Mouse (Mus musculus) left cerebral cortex, postnatal 4 days (tissue): Measurements from ENCODE around the gene Cpvl. TPM values are rescaled to one million over a fixed set of nuclear protein-coding genes. Genes with fewer than 3 reads are reported as not detected.
A peak's percentile ranks its signal among the peaks of the same experiment; 100 is the strongest.

Experiments
- DNase-seq: peaks from one replicate; pipeline ENCODE4 v3.0.0-alpha.2; 2022
- intact Hi-C: fragments of 180-260 bp; cut with DNase I; formaldehyde crosslinking; loops from one replicate; pipeline ENCODE4 v1.15.1; 2025
- total RNA-seq, 2 experiments: library from RNA; stranded (reverse); gene quantifications; 2 replicates each; pipeline ENCODE4 v1.2.3; 2021

Cpvl gene
- total RNA-seq, 2 experiments from 2014 or later: not detected

DNA sequence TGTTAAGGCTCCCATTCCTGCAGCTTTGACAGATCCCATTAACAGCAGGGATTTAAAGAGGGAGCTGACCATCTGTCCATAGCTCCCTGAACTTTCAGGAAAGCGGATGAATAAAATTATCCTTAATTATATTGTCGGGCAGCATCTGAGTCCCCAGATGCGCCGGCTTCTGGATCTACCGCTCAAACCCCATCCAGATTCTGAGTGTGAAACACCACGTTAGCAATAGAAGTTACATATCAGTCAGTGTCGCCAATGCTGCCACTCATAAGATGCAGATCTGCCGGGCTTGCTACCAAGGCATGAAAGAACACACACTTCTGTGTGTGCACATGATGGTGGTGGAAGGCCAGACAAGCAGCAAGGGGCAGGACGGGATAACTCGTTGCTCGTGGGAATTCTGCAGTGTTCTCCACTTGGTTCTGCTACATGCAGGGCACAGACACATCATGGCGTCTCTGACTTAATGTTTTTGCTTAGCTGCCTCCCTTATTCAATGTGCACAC is 6.2 kb downstream of the Cpvl start:
- DNase-seq: peak; percentile 18
- intact Hi-C loops: no loop called here

GRCm38 (mm10) chr6:53971729-53972128 is 6.7 kb downstream of the Cpvl start:
- intact Hi-C loops: no loop called here
- DNase-seq: peak; percentile 61

GRCm38 (mm10) chr6:53969081-53969480 is 9.4 kb downstream of the Cpvl start:
- peak; percentile 32 for DNase-seq
- intact Hi-C loops: loop anchor here (5.0 kb wide), 1 partner anchor 258 kb away; no protein-coding TSS in a partner anchor

DNA sequence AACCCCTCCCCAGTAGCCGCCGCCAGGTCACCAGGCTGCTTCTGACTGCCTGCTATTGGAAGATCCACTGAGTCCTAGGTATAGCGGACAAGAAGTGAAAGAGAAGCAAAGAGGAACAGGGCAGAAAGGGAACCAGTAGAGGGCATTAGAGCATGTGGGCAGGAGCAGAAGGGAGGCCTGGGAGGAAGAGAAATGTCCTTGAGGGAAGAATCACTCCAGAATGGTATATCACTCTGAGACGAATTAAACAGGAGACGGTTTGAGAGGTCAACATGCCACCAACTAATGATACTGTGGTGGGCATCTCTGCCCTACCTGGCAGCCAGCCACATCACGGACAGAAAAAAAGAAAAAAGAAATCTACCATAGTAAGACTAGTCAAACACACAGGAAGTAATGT is 9.9 kb downstream of the Cpvl start:
- no peak for DNase-seq
- intact Hi-C loops: loop anchor here (5.0 kb wide), 1 partner anchor 259 kb away; no protein-coding TSS in a partner anchor

DNA sequence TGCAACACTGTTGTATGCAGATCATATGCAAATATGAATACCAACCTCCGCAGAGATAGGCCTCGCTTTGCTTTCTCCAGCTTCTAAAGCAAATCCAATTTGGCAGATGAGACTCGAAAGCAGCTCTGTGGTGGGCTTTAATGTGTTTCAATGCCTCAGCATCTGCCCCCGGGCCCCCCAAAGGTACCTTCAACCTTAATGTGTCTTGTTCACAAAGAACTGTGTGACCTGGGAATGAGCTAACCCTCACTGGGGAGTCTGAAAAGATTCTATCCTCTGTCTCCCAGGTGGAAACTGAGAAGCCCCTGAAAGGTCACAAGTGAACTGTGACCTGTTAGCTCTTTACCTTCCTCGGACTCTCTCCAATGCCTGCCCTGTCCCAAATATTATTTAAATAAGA is 11.9 kb downstream of the Cpvl start:
- intact Hi-C loops: loop anchor here (5.0 kb wide), 1 partner anchor 261 kb away; no protein-coding TSS in a partner anchor

GRCm38 (mm10) chr6:53965900-53966299 is 12.6 kb downstream of the Cpvl start:
- intact Hi-C loops: loop anchor here (5.0 kb wide), 1 partner anchor 261 kb away; no protein-coding TSS in a partner anchor
- DNase-seq: no peak

More for the DNA sequence above, 11.9 kb downstream of the Cpvl start:
- no peak for DNase-seq

DNA sequence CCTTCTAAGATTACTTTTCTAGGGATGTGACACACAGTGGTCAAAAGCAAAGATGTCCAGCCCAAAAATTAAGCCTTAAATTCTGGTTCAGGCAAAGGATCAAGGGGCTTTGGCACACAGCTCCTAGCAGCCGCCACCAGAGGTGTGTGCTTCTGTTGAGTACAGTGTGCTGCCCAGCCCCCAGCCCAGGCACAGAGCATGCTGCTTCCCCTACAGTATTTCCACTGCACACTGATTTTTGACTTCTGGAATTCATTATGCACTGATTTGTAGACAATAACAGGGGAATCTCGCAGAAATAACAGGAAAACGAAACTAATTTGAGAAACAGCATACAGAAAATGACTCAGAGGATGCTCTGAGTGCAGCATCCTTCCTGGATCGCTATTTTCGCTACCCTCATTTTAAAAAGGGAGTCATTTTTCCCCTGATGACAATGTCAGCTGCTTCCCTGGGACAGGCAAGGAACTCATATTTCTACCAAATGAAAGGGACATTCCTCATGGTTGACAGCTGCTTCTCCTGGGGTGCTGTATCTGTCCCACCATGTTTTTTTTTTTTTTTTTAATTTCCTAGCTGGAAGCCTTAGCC is 14.5 kb downstream of the Cpvl start:
- intact Hi-C loops: no loop called here
- DNase-seq: no peak

DNA sequence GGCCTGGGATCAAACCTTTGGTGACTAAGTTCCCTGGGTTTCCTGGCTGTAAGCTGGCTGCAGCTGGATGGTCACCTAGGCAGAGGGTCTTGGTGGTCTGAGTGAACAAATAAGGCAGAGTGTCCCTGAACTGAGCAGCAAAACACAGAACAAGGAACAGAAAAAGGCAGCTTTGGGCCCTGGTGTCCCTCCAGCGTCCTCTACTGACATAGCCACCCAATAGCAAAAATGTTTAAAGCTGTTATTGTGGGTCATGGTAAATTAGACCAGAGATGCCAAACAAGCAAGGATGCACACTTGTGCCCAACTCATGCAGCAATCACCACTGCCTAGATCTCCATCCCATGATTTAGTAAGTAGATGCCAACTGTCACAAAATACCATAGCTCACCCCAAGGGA is 16.5 kb downstream of the Cpvl start:
- DNase-seq: no peak
- intact Hi-C loops: no loop called here

DNA sequence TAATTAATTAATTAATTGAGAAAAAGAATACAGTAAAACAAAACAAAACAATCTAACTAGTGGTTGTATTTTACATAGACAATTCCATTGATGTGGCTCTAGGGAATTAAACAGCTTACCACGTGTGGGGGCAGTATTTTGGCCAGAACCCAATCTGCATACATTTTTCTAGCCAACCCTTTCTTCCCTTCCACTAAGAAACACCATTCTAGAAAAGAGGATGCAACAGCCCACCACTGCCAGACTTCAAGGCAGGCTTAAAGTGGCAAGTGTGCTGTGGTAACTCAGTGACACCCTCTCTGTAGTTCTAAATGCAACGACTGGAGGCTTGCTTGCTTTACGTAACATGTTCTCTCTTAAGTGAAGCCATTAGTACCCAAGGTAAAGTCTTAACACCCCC is 18.6 kb downstream of the Cpvl start:
- intact Hi-C loops: loop anchor here (5.0 kb wide), 2 partner anchors 163 to 178 kb away; no protein-coding TSS in a partner anchor
- no peak for DNase-seq

DNA sequence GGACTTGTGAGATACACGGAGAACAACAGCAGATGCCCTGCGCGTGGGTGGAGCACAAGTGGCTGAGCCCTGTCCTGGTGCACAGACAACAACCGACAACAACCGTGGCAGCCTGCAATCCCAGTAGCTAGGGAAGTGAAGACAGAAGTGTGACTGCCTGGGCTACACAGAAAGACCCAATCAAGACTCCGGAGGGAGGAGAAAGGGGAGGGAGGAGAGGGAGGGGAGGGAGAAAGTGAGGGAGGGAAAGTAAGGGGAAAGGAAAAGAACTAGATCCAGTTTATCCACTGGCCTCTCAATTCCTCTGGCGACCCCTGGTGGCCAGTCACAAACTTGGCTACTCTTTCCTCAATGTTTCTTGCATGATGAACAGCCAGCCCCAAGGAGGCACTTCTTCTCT is 20.1 kb downstream of the Cpvl start:
- intact Hi-C loops: loop anchor here (5.0 kb wide), 2 partner anchors 161 to 176 kb away; no protein-coding TSS in a partner anchor
- DNase-seq: peak; percentile 89

GRCm38 (mm10) chr6:53956513-53956912 is 22.0 kb downstream of the Cpvl start:
- no peak for DNase-seq
- intact Hi-C loops: loop anchor here (5.0 kb wide), 2 partner anchors 159 to 174 kb away; no protein-coding TSS in a partner anchor

DNA sequence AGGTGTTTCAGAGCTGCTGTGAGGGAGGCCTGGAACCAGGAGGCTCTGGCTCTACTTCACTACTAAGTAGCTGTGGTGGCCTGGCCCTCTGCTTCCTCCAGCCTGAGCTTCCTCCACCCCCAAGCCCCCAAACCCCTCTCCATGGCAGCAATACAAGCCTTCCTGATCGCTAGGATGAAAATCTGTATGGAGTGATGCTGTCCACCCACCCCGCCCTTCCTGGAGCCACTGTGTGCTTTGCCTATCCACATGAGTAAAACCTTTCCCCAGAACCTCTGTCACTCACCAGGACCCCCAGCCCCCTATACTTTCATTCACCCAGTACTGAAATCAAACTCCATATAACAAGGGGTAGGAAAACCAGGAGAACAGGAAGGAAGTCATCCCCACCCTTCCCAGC is 22.6 kb downstream of the Cpvl start:
- DNase-seq: no peak
- intact Hi-C loops: loop anchor here (5.0 kb wide), 2 partner anchors 159 to 174 kb away; no protein-coding TSS in a partner anchor

DNA sequence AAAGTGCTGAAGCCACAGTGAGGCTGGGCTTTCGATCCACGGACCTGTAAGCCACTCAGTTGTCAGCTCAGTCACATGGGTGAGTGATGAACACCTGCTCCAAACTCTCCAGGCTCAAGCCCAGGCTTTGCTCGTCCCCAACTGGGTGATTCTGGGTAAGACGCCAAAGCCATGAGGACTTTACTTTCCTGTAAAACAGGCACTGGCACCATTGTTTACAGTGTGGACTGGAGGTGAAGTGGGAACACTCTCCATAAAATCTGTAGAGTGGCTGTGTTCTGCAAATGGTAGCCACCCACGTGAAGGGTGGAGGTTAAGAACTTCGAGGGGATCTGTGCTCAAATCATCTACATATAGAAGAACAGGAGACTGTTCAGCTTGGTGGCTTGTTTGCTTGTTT is 23.2 kb downstream of the Cpvl start:
- intact Hi-C loops: loop anchor here (5.0 kb wide), 2 partner anchors 158 to 173 kb away; no protein-coding TSS in a partner anchor
- DNase-seq: no peak

- peak; percentile 47 for DNase-seq
- intact Hi-C loops: no loop called here
Observed at GRCm38 (mm10) chr6:53954106-53954505, 24.4 kb downstream of the Cpvl start.

GRCm38 (mm10) chr6:53953348-53953747 is 25.1 kb downstream of the Cpvl start:
- intact Hi-C loops: no loop called here
- no peak for DNase-seq

GRCm38 (mm10) chr6:53951421-53951820 is 27.1 kb downstream of the Cpvl start:
- intact Hi-C loops: no loop called here
- no peak for DNase-seq

DNA sequence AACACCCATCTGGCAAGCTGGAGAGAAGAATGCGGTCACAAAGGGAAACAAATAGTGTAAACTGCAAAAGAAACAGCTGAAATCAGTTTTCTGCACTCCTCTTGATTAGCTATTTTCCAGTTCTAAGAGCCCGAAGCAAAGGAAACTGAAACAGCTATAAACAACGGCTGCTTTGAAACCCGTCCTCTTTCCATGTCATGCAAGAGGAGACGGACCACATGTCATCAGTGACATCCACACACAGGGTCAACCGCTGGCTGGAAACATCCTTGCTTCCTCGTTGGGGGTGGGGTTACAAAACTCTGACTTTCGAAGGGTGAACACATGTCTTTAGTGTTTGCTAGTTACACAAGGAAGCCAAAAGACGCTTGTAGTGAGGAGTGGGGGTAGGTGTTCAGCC is 27.6 kb downstream of the Cpvl start:
- intact Hi-C loops: no loop called here
- DNase-seq: no peak

GRCm38 (mm10) chr6:53948388-53949035 is 30.0 kb downstream of the Cpvl start:
- intact Hi-C loops: no loop called here
- no peak for DNase-seq

DNA sequence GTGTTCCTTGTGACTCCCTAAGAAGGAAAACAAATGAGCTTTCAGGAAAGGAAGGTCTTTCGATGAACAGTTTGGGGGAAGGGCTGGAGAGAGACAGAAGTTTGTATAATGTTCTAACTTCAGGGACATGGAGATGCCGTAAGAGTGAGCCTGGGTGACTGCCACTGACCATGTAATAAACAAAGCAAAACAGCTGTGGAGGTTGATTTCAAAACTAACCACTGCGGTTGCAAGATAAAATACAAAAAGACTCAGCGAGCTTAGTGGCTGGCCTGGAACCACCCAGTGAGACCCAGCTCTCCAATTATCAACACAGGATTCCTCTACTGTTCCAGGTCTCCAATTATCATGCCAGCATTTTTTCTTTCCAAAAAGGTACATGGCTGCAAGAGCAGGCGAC is 33.6 kb downstream of the Cpvl start:
- no peak for DNase-seq
- intact Hi-C loops: no loop called here

DNA sequence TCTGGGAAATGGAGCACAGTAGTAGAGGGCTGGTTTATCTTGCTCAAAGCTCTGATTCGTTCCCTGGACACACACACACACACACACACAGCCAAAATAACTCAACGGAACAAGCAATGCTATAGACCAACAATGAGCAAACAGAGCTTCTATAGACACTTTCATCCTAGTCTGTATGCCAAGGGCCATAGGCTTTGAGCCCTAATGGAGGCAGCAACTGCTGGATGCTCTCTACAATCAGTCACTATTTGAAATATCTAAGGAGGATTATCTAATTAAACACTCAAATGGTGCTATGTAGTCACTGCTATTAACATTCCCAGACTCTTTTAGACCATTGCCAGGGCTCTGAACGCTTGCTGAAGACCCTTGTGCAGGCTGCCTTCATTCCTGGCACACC is 34.1 kb downstream of the Cpvl start:
- intact Hi-C loops: no loop called here
- DNase-seq: no peak

DNA sequence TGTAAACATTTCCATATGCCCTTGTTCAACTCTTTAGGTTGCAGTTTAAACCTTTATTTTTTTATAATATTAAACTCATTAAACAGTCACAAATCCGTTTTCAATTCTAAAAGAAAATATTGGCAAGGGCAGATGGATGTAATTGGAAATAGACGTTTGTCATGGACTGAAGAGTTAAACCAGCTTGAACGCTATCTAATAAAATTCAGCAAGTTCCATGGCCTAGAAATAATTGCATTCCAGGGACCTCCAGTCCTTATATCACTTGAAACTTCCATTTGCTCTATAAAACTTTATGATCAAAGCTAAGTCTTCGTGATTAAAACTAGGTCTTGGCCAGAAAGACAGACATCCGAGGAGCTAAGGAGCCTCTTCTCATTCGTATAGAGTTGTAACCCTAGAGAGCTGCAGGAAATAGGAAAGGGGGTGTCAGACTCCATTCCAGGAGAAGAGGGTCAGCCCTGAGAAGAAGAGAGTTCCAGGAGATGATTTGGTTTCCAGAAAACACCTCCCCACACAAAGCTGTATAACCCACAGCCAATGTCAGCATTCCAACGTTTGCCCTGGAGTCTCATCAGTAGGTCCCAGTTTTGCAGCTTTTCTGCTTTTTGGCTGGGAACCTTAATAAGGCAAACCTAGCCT is 36.2 kb downstream of the Cpvl start:
- DNase-seq: no peak
- intact Hi-C loops: no loop called here
